Mouse (Mus musculus): ENCODE data around the gene Actn4.

DNA sequence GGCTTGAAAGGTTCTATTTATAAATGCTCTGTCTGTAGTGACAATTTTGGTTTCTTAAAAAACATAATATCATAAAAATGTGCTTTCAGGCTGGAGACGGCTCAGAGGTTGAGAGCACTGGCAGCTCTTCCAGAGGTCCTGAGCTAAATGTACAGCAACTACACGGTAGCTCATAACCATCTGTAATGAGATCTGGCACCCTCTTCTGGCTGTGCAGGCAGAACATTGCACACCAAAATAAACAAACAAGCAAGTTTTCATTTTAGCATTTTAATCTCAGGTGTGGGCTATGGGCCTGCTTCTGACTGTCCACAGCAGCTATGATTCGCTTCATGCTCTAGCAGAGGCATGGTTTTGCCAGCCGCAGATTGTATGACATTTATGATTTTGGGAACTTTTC, 62.2 kb downstream of the Actn4 start:
- TF ChIP-seq MAFK (IDR thresholded peaks at IDR 0.05; ENCODE audit: insufficient read depth, low read depth, low read length) (no peak), CHD2 (IDR thresholded peaks at IDR 0.05; ENCODE audit: low read depth, low read length) (no peak), ZC3H11A (IDR thresholded peaks at IDR 0.05; ENCODE audit: borderline replicate concordance, low read depth, low read length) (no peak), ZNF384 (IDR thresholded peaks at IDR 0.05; ENCODE audit: low read depth, low read length) (no peak)
